Mouse (Mus musculus): ENCODE data around the gene Lsp1. TPM values are rescaled to one million over a fixed set of nuclear protein-coding genes. Genes with fewer than 3 reads are reported as not detected.

The Lsp1 gene
- polyA plus RNA-seq, 1 experiment from 2014 or later = 8.0 TPM

DNA sequence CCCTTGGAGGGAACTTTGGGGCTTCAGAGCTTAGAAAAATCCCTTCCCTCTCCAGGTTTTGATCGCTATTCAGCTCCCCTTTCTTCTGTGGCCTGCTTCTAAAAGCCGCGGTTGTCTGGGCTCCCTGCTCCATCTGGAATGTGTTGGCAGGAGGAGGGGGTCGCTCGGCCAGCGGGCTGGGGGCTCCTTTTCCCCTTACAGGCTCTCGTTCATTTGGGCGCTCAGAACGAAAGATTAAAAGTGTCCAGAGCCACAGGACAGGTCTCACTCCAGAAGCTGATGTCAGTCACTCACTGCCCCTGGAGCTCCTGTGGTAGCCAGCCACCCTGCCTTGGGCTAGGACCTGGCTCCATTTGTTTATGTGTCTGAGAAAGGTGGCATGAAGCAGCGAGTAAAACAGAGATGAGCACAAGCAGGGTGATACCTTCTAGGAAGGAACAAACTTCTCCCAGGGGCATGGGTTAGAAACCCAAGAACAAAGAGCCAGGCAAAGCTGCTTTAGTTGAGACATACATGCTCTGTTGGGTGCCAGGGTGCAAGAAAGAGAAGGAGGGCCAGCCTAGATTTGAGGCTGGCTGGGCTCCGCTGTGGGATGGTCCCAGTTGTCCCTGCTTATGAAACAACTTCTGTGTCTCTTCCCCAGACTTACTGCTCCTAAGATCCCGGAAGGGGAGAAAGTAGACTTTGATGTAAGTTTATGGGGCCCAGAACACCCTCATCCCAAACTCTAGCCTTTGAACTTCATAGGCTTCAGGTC is 49.6 kb downstream of the Lsp1 start:
- no peak for ATAC-seq (ENCODE audit: low FRiP score, low TSS enrichment)
- peaks cover 21% of the 10 kb centered on the region for H3K4me1 ChIP-seq (ENCODE audit: control insufficient read depth, insufficient read depth, low read length)
- H3K27ac ChIP-seq (replicated peaks; ENCODE audit: low read depth, low read length) = 0 out of 2 replicates have a peak overlapping the region, but pooled peaks have one; percentile 20
- no peaks in the 10 kb centered on the region; the same call in 1 of the 2 replicates for H3K27me3 ChIP-seq (ENCODE audit: control insufficient read depth, insufficient read depth, low read length)
- DNase-seq = peak; percentile 62
- H3K36me3 ChIP-seq (ENCODE audit: control insufficient read depth, insufficient read depth, low read length) = no peaks in the 10 kb centered on the region
- H3K4me2 ChIP-seq (ENCODE audit: low read length) = no peak overlapping the region
- 10% methylated on average over 12 of the region's 12 CpGs for WGBS
- H3K9me3 ChIP-seq (ENCODE audit: control insufficient read depth, low read length) = no peaks in the 10 kb centered on the region
- H3K4me3 ChIP-seq (replicated peaks; ENCODE audit: low read depth, low read length) = no peak overlapping the region
- no peak overlapping the region for H3K9ac ChIP-seq (replicated peaks; ENCODE audit: low read length)

DNA sequence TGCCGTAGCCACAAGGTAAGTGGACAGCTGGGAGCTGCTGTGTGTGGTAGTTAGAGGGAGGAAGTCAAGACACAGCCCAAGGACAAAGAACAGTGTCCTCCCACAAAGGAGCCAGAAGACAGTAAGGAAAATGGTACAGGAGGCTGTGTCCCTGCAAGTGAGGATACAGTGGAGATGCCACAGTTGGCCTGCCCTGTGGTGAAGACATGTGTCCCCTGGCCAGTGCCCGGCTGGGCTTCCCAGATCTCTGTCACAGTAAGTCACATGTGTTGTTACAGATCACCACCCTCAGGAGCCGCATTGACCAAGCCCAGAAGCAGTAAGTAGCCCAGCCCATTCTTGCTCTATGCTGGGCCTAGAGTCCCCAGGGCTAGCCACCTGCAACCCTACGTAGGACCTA is 53.4 kb downstream of the Lsp1 start:
- ATAC-seq (ENCODE audit: low FRiP score, low TSS enrichment) = no peak
- H3K9me3 ChIP-seq (ENCODE audit: control insufficient read depth, low read length) = no peaks in the 10 kb centered on the region
- WGBS = 88% methylated on average over 4 of the region's 4 CpGs
- H3K27me3 ChIP-seq (ENCODE audit: control insufficient read depth, insufficient read depth, low read length) = no peaks in the 10 kb centered on the region; the same call in 1 of the 2 replicates
- H3K27ac ChIP-seq (replicated peaks; ENCODE audit: low read depth, low read length) = no peak overlapping the region
- H3K4me3 ChIP-seq (replicated peaks; ENCODE audit: low read depth, low read length) = no peak overlapping the region
- no peaks in the 10 kb centered on the region for H3K36me3 ChIP-seq (ENCODE audit: control insufficient read depth, insufficient read depth, low read length)
- no peak overlapping the region for H3K4me2 ChIP-seq (ENCODE audit: low read length)
- H3K9ac ChIP-seq (replicated peaks; ENCODE audit: low read length) = no peak overlapping the region
- H3K4me1 ChIP-seq (ENCODE audit: control insufficient read depth, insufficient read depth, low read length) = peaks cover 18% of the 10 kb centered on the region
- no peak for DNase-seq

DNA sequence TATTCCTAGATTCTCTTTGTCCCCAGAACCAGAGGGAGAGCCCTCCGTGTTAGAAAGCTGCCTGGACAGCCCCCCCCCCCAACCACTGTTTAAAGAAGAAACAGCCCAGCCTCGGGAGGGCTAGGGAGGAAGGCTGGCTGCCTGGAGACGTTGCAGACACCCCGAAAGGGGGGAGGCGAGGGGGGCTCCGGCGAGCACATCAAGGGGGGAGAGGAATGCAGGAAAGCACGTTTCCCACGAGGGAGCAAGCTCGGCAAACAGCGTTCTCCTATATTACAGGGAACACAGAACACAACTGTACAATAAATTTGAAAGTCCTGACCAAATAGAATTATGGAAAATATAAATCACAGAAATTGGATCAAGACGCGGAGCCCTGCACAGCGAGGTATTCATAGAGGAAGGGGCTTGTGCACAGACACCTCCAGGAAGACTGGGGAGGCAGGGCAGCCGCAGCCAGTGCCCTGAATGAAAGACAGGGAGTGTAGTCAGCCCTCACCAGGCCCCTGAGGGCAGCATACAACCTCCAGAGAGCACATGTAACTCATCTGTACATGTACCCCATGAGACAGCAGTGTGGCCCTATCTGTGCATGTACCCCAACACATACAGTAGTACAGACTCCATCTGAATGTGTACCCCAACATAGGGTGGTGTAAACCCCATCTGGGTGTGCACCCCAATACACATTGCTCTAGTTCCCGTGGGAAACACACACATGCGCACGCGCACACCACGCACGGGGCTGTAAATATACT is 55.8 kb downstream of the Lsp1 start:
- H3K4me2 ChIP-seq (ENCODE audit: low read length) = peak overlapping the region; percentile 23; the same call in 1 of the 2 replicates
- no peaks in the 10 kb centered on the region for H3K36me3 ChIP-seq (ENCODE audit: control insufficient read depth, insufficient read depth, low read length)
- no peaks in the 10 kb centered on the region for H3K9me3 ChIP-seq (ENCODE audit: control insufficient read depth, low read length)
- no peak overlapping the region for H3K4me3 ChIP-seq (replicated peaks; ENCODE audit: low read depth, low read length)
- peak overlapping the region; percentile 16; the same call in 1 of the 2 replicates for H3K9ac ChIP-seq (replicated peaks; ENCODE audit: low read length)
- peak overlapping the region; percentile 14 for H3K27ac ChIP-seq (replicated peaks; ENCODE audit: low read depth, low read length)
- H3K27me3 ChIP-seq (ENCODE audit: control insufficient read depth, insufficient read depth, low read length) = no peaks in the 10 kb centered on the region; the same call in 1 of the 2 replicates
- peak; percentile 53 for DNase-seq
- 47% methylated on average over 21 of the region's 21 CpGs for WGBS
- peaks cover 9% of the 10 kb centered on the region for H3K4me1 ChIP-seq (ENCODE audit: control insufficient read depth, insufficient read depth, low read length)
- ATAC-seq (ENCODE audit: low FRiP score, low TSS enrichment) = no peak

- no peaks in the 10 kb centered on the region for H3K36me3 ChIP-seq (ENCODE audit: control insufficient read depth, insufficient read depth, low read length)
- H3K4me2 ChIP-seq (ENCODE audit: low read length) = no peak overlapping the region
- no peak overlapping the region for H3K9ac ChIP-seq (replicated peaks; ENCODE audit: low read length)
- DNase-seq (no peak), ATAC-seq (ENCODE audit: low FRiP score, low TSS enrichment) (no peak)
- no peaks in the 10 kb centered on the region; the same call in 1 of the 2 replicates for H3K27me3 ChIP-seq (ENCODE audit: control insufficient read depth, insufficient read depth, low read length)
- 92% methylated on average over 3 of the region's 3 CpGs for WGBS
- no peak overlapping the region for H3K27ac ChIP-seq (replicated peaks; ENCODE audit: low read depth, low read length)
- no peak overlapping the region for H3K4me3 ChIP-seq (replicated peaks; ENCODE audit: low read depth, low read length)
- peaks cover 9% of the 10 kb centered on the region for H3K4me1 ChIP-seq (ENCODE audit: control insufficient read depth, insufficient read depth, low read length)
- no peaks in the 10 kb centered on the region for H3K9me3 ChIP-seq (ENCODE audit: control insufficient read depth, low read length)
These were observed 56.9 kb downstream of the Lsp1 start for GRCm38 (mm10) chr7:142517531-142517930.

DNA sequence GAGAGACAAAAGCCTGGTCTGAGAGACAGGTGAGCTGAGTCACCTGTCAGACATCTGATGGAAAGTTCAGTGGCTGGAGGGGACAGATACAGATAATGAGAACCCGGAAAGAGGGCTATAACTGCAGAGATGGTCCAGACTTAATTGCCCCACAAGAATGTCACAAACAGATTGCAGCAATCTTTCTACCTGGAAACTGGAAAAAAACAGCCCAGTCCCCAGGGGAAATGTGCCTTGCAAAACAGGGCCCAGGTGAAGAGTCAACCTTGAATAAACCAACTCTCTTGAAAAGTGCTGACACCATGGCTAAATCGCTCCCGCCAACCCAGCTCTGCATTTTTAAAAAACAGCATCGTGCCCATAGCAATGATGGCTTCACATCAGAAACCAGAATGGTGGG is 59.7 kb downstream of the Lsp1 start:
- Histone ChIP-seq H3K27ac (replicated peaks; ENCODE audit: low read depth, low read length) (no peak overlapping the region), H3K36me3 (ENCODE audit: control insufficient read depth, insufficient read depth, low read length) (no peaks in the 10 kb centered on the region), H3K27me3 (ENCODE audit: control insufficient read depth, insufficient read depth, low read length) (no peaks in the 10 kb centered on the region; the same call in 1 of the 2 replicates), H3K4me1 (ENCODE audit: control insufficient read depth, insufficient read depth, low read length) (peaks cover 9% of the 10 kb centered on the region), H3K4me3 (replicated peaks; ENCODE audit: low read depth, low read length) (no peak overlapping the region), H3K9ac (replicated peaks; ENCODE audit: low read length) (no peak overlapping the region), H3K4me2 (ENCODE audit: low read length) (no peak overlapping the region), H3K9me3 (ENCODE audit: control insufficient read depth, low read length) (no peaks in the 10 kb centered on the region)
- 92% methylated on average over 4 of the region's 4 CpGs for WGBS
- ATAC-seq (ENCODE audit: low FRiP score, low TSS enrichment) (no peak), DNase-seq (no peak)

GRCm38 (mm10) chr7:142522352-142522751 is 61.7 kb downstream of the Lsp1 start:
- no peak for ATAC-seq (ENCODE audit: low FRiP score, low TSS enrichment)
- Histone ChIP-seq H3K4me1 (ENCODE audit: control insufficient read depth, insufficient read depth, low read length) (no peaks in the 10 kb centered on the region), H3K36me3 (ENCODE audit: control insufficient read depth, insufficient read depth, low read length) (no peaks in the 10 kb centered on the region), H3K9me3 (ENCODE audit: control insufficient read depth, low read length) (no peaks in the 10 kb centered on the region), H3K4me3 (replicated peaks; ENCODE audit: low read depth, low read length) (no peak overlapping the region), H3K27ac (replicated peaks; ENCODE audit: low read depth, low read length) (no peak overlapping the region), H3K27me3 (ENCODE audit: control insufficient read depth, insufficient read depth, low read length) (no peaks in the 10 kb centered on the region), H3K4me2 (ENCODE audit: low read length) (no peak overlapping the region), H3K9ac (replicated peaks; ENCODE audit: low read length) (no peak overlapping the region)
- 24% methylated on average over 4 of the region's 4 CpGs for WGBS
- peak; percentile 21 for DNase-seq

DNA sequence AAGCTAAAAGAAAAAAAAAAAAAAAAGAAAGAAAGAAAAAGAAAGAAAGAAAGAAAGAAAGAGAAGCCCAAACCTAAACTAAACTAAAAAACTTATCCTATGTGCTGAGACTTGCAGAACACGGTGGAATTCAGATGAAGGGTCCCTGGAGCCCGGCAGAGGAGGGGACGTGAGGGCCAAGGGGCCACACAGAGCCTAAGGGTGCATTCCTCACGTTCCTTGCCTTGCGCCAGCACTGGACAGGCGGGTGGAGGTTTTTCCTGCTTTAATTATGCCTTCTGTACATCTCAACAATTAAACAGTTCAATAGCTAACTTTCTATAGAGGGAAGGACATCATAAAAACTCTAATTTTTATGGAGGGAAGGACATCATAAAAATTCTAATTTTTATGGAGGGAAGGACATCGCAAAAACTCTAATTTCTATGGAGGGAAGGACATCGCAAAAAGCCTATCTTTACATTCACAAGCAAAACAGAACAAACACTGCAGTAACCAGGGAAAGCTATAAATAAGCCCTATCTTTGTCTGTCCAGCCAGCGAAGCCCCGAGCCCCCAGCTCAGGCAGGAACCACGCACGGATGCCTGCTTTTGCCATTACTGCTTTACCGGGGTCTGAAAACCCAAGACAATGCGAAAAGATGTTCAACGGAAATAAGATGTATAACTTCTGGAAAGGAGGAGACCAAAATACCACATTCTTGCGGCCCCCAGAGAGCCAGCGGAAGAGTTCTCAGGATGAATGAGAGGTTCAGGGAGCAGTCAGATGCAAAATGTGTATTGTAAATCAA is 62.8 kb downstream of the Lsp1 start:
- ATAC-seq (ENCODE audit: low FRiP score, low TSS enrichment) = no peak
- 60% methylated on average over 17 of the region's 17 CpGs for WGBS
- no peak overlapping the region for H3K9ac ChIP-seq (replicated peaks; ENCODE audit: low read length)
- DNase-seq = no peak
- H3K27me3 ChIP-seq (ENCODE audit: control insufficient read depth, insufficient read depth, low read length) = no peaks in the 10 kb centered on the region
- no peak overlapping the region for H3K4me2 ChIP-seq (ENCODE audit: low read length)
- no peaks in the 10 kb centered on the region for H3K4me1 ChIP-seq (ENCODE audit: control insufficient read depth, insufficient read depth, low read length)
- H3K36me3 ChIP-seq (ENCODE audit: control insufficient read depth, insufficient read depth, low read length) = no peaks in the 10 kb centered on the region
- no peak overlapping the region for H3K4me3 ChIP-seq (replicated peaks; ENCODE audit: low read depth, low read length)
- no peaks in the 10 kb centered on the region for H3K9me3 ChIP-seq (ENCODE audit: control insufficient read depth, low read length)
- H3K27ac ChIP-seq (replicated peaks; ENCODE audit: low read depth, low read length) = no peak overlapping the region

GRCm38 (mm10) chr7:142525342-142526178 is 65.0 kb downstream of the Lsp1 start:
- H3K27me3 ChIP-seq (ENCODE audit: control insufficient read depth, insufficient read depth, low read length) = no peaks in the 10 kb centered on the region
- H3K4me1 ChIP-seq (ENCODE audit: control insufficient read depth, insufficient read depth, low read length) = no peaks in the 10 kb centered on the region
- ATAC-seq (ENCODE audit: low FRiP score, low TSS enrichment) (no peak), DNase-seq (no peak)
- no peak overlapping the region for H3K9ac ChIP-seq (replicated peaks; ENCODE audit: low read length)
- H3K9me3 ChIP-seq (ENCODE audit: control insufficient read depth, low read length) = no peaks in the 10 kb centered on the region
- H3K4me2 ChIP-seq (ENCODE audit: low read length) = no peak overlapping the region
- H3K4me3 ChIP-seq (replicated peaks; ENCODE audit: low read depth, low read length) = no peak overlapping the region
- H3K27ac ChIP-seq (replicated peaks; ENCODE audit: low read depth, low read length) = no peak overlapping the region
- H3K36me3 ChIP-seq (ENCODE audit: control insufficient read depth, insufficient read depth, low read length) = no peaks in the 10 kb centered on the region
- WGBS = 23% methylated on average over 13 of the region's 13 CpGs
